Mouse (Mus musculus) G1E (cell line): ENCODE measurements around the gene Gm43302. TPM values are rescaled to one million over a fixed set of nuclear protein-coding genes. Genes with fewer than 3 reads are reported as not detected.
"Not testable (repeated sequence)": the region's sequence is repeated elsewhere in the genome, so short reads cannot be mapped to it uniquely, and the experiment has no call there.

ENCODE experiments used
- ATAC-seq: 2 replicates; pipeline ENCODE4 v1.8.0; 2016; ENCODE audit warnings: mild to moderate bottlenecking; ENCODE audit not compliant: insufficient number of reproducible peaks, poor library complexity, low FRiP score, severe bottlenecking; ENCODE audit errors: extremely low read depth
- DNase-seq: peaks from one replicate; pipeline ENCODE4 v3.0.0; 2012; ENCODE audit warnings: low spot score
- H3K27me3 ChIP-seq: 2 replicates; pipeline ENCODE4 v1.6.1; 2012; ENCODE audit warnings: mild to moderate bottlenecking, low read length, inconsistent platforms; ENCODE audit not compliant: insufficient read depth
- H3K36me3 ChIP-seq: replicated peaks from 2 replicates; pipeline ENCODE3; 2012; ENCODE audit warnings: mild to moderate bottlenecking, inconsistent platforms
- H3K4me1 ChIP-seq: 2 replicates; pipeline ENCODE4 v1.6.1; 2012; ENCODE audit warnings: low read depth, low read length, inconsistent platforms, mixed read lengths; ENCODE audit not compliant: insufficient read depth
- H3K4me3 ChIP-seq: 2 replicates; pipeline ENCODE4 v1.5.1; 2012; ENCODE audit warnings: low read depth, mild to moderate bottlenecking, inconsistent platforms, low read length, moderate library complexity, mixed read lengths
- H3K9me3 ChIP-seq: replicated peaks from 2 replicates; pipeline ENCODE4 v1.6.1; 2012; ENCODE audit warnings: inconsistent platforms
- CTCF ChIP-seq: IDR thresholded peaks from 2 replicates; pipeline ENCODE4 v1.5.1; 2012; ENCODE audit warnings: low read depth, low read length, inconsistent platforms, mixed read lengths
- GATA1 ChIP-seq: IDR thresholded peaks from 2 replicates; pipeline ENCODE4 v1.6.1; 2012; ENCODE audit warnings: borderline replicate concordance, low read length, inconsistent platforms, mixed read lengths
- GATA2 ChIP-seq: IDR thresholded peaks from 2 replicates; pipeline ENCODE4 v1.6.1; 2012; ENCODE audit warnings: low read depth, low read length, inconsistent platforms, borderline replicate concordance
- POLR2AphosphoS5 ChIP-seq: IDR thresholded peaks from 2 replicates; pipeline ENCODE4 v1.6.1; 2012; ENCODE audit warnings: low read depth, low read length, inconsistent platforms; ENCODE audit not compliant: insufficient replicate concordance
- TAL1 ChIP-seq: conservative IDR thresholded peaks from 2 replicates; pipeline ENCODE4 v1.6.1; 2012; ENCODE audit warnings: low read depth, low read length, inconsistent platforms, mixed read lengths
- polyA plus RNA-seq: library from polyadenylated mRNA; stranded (reverse); fragments of >175 nt; gene quantifications from 2 replicates; pipeline ENCODE4 v1.2.3, GENCODE M21; 2012
- total RNA-seq, 2 experiments: library from RNA; stranded (forward) in 1 of 2; stranded (reverse) in 1 of 2; fragments of 200-1000 nt in 1 of 2; fragments of >200 nt in 1 of 2; fragmentation: Nextera tagmentation in 1 of 2; gene quantifications; 2 replicates each; pipeline ENCODE4 v1.2.3; 2014 to 2017

Gm43302 gene
- total and polyA plus RNA-seq, 3 experiments, result under 0.01 TPM; not detected in 2

- ATAC-seq, H3K9me3 ChIP-seq, H3K36me3 ChIP-seq, H3K4me1 ChIP-seq, H3K27me3 ChIP-seq, H3K4me3 ChIP-seq, DNase-seq: not testable (repeated sequence)
These were observed 55.1 kb downstream of the Gm43302 start for GRCm38 (mm10) chr5:105238402-105238801.

DNA sequence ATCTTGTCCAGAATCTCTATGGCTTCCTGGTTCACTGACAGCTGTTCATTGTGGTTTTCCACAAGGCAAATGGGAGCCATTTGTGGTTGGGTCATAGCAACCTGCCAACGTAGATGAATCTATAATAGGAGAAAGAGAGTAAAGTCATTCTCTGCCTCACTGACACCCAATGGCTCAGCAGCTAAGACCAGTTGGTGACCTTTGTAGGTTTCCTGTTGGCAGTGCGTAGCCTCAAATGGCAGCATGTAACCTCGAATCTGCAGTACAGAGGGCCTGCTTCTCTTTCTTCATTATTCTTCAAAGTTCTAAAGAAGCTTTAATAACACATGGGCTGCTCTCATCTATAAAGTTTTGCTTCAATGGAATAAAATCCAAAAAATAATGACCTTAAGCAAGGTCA is 57.5 kb downstream of the Gm43302 start:
- H3K4me1 ChIP-seq, DNase-seq, H3K36me3 ChIP-seq, ATAC-seq, H3K27me3 ChIP-seq, H3K4me3 ChIP-seq, H3K9me3 ChIP-seq: not testable (repeated sequence)

DNA sequence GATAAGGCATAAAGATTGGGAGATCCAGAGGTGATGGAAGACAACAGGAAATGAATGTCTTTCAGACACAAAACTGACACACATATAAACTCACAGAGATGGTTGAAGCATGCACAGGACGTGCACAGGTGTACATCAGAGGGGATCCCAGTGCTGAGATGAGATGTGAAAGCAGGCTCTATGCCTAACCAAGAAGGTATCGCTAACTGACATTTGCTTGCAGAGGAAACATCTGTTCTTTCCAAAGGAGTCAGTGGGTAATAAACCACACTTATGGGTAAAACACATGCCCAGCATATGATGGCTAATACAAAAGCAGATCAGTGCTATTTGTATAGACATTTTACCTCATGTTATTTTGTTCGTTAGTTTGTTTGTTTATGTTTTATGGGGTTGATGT is 84.5 kb downstream of the Gm43302 start:
- not testable (repeated sequence) for H3K9me3 ChIP-seq, H3K4me3 ChIP-seq, DNase-seq, H3K4me1 ChIP-seq, H3K36me3 ChIP-seq, H3K27me3 ChIP-seq, ATAC-seq

DNA sequence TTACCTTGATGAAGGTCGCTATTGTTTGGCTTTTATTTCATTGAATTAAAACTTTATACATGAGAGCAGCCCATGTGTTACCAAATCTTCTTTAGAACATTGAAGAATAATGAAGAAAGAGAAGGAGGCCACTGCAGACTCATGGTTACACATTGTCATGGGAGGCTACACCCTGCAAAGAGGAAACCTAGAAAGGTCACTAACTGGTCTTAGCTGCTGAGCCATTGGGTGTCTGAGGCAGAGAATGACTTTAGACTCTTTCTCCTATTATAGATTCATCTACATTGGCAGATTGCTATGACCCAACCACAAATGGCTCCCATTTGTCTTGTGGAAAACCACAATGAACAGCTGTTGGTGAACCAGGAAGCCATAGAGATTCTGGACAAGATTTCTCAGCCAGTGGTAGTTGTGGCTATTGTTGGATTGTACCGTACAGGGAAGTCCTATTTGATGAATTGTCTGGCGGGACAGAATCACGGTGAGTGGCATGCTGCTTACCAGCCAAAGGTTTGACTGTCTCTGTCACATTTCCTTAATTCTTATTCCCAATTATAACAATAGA is 92.6 kb downstream of the Gm43302 start:
- H3K4me1 ChIP-seq, ATAC-seq, H3K4me3 ChIP-seq, H3K36me3 ChIP-seq, DNase-seq, H3K27me3 ChIP-seq, H3K9me3 ChIP-seq: not testable (repeated sequence)

DNA sequence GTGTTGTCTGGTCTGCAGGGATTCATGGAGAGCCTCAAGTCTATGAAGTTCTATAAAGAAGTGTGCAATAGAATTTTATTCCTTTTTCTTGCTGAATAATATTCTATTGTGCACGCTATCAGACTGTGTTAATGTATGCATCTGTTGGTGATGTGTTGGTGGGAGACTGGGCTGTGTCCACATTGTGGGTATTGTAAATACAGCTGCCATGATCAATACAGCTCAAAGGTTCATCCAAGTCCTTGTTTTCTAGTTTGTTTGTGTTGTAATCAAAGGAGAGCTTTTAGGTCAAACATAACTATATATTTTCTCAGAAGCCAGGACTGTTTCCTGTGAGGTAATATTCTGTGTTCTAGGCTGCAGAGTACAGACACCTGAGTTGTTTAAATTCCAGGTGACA is 94.3 kb downstream of the Gm43302 start:
- not testable (repeated sequence) for H3K4me1 ChIP-seq, H3K4me3 ChIP-seq, H3K36me3 ChIP-seq, H3K27me3 ChIP-seq, ATAC-seq, DNase-seq, H3K9me3 ChIP-seq

- not testable (repeated sequence) for H3K9me3 ChIP-seq, ATAC-seq, DNase-seq, H3K36me3 ChIP-seq, H3K4me1 ChIP-seq, H3K4me3 ChIP-seq, H3K27me3 ChIP-seq
These were observed 95.5 kb downstream of the Gm43302 start for GRCm38 (mm10) chr5:105197915-105198560.

- not testable (repeated sequence) for ATAC-seq, DNase-seq, H3K27me3 ChIP-seq, H3K4me3 ChIP-seq, H3K36me3 ChIP-seq, H3K9me3 ChIP-seq, H3K4me1 ChIP-seq
These were observed 97.2 kb downstream of the Gm43302 start for GRCm38 (mm10) chr5:105196308-105196707.

DNA sequence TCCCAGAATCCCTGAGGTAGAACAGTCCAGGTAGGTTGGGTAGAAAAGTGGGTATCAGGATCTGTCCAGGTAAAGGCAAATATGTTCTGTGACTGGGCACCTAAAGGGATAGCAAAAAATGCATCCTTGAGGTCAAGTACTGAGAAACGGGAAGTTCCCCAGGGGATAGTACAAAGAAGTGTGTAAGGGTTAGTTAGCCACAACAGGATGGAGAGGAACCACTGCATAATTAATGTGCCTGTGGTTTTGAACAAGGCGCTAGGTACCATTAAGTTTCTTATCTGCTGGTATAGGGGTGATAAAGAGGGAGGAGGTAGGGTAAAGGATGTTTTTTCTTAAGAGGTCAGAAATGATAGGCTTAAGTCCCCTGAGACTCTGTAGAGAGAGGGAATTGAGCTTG is 101.0 kb downstream of the Gm43302 start:
- not testable (repeated sequence) for H3K4me1 ChIP-seq, H3K4me3 ChIP-seq, H3K36me3 ChIP-seq, DNase-seq, H3K9me3 ChIP-seq, H3K27me3 ChIP-seq, ATAC-seq

GRCm38 (mm10) chr5:105181446-105181845 is 112.0 kb downstream of the Gm43302 start:
- ATAC-seq, result no peak
- H3K27me3 ChIP-seq, result no peaks in the 10 kb centered on the region

More at GRCm38 (mm10) chr5:105181446-105181845, 112.0 kb downstream of the Gm43302 start:
- no peak for TF ChIP-seq GATA2
- no peak for TF ChIP-seq GATA1
- TF ChIP-seq TAL1, result no peak
- TF ChIP-seq CTCF, result no peak
- TF ChIP-seq POLR2AphosphoS5, result no peak
- Histone ChIP-seq H3K4me3 (no peak overlapping the region), H3K9me3 (peaks cover 19% of the 10 kb centered on the region), H3K36me3 (no peaks in the 10 kb centered on the region), H3K4me1 (no peaks in the 10 kb centered on the region)
- no peak for DNase-seq
